Mouse (Mus musculus) limb, embryonic 11.5 days (tissue): ENCODE measurements around the gene Tmem108. TPM values are rescaled to one million over a fixed set of nuclear protein-coding genes. Genes with fewer than 3 reads are reported as not detected.

ENCODE experiments used
- ATAC-seq: fragments of 200-750 bp; cut with Nextera tagmentation; 2 replicates; pipeline ENCODE4 v1.8.0; 2017; ENCODE audit warnings: low read depth; ENCODE audit not compliant: insufficient number of reproducible peaks, low FRiP score, low TSS enrichment
- DNase-seq: peaks from one replicate; pipeline ENCODE4 v3.0.0-alpha.2; 2015; ENCODE audit warnings: low spot score
- H3K27ac ChIP-seq: fragments of 300-500 bp; sonication (generic); replicated peaks from 2 replicates; pipeline ENCODE4 v1.5.1; 2014; ENCODE audit warnings: low read depth, mild to moderate bottlenecking, low read length
- H3K27me3 ChIP-seq: fragments of 300-500 bp; sonication (generic); 2 replicates; pipeline ENCODE4 v1.6.1; 2014; ENCODE audit warnings: mild to moderate bottlenecking, low read length, mixed read lengths; ENCODE audit not compliant: control insufficient read depth, insufficient read depth
- H3K36me3 ChIP-seq: fragments of 300-500 bp; sonication (generic); 2 replicates; pipeline ENCODE4 v1.6.1; 2014; ENCODE audit warnings: mild to moderate bottlenecking, low read length, moderate library complexity, mixed read lengths; ENCODE audit not compliant: control insufficient read depth, insufficient read depth
- H3K4me1 ChIP-seq: fragments of 300-500 bp; sonication (generic); 2 replicates; pipeline ENCODE4 v1.6.1; 2014; ENCODE audit warnings: low read length, mixed read lengths; ENCODE audit not compliant: control insufficient read depth, insufficient read depth
- H3K4me2 ChIP-seq: fragments of 300-500 bp; sonication (generic); 2 replicates; pipeline ENCODE4 v1.6.1; 2014; ENCODE audit warnings: low read depth, mild to moderate bottlenecking, moderate library complexity; ENCODE audit not compliant: severe bottlenecking
- H3K4me3 ChIP-seq: fragments of 300-500 bp; sonication (generic); 2 replicates; pipeline ENCODE4 v1.5.1; 2014; ENCODE audit warnings: low read depth, low read length
- H3K9ac ChIP-seq: fragments of 300-500 bp; sonication (generic); 2 replicates; pipeline ENCODE4 v1.6.1; 2014; ENCODE audit warnings: mild to moderate bottlenecking, low read length
- H3K9me3 ChIP-seq: fragments of 300-500 bp; sonication (generic); 2 replicates; pipeline ENCODE4 v1.6.1; 2016; ENCODE audit warnings: low read length; ENCODE audit not compliant: control insufficient read depth
- WGBS: fragments of 180-500 bp; shearing (Covaris S2); extraction: QIAGEN DNeasy Blood & Tissue Kit; methylation state at CpG from one replicate; pipeline ENCODE4 v1.1.7; 2014; 5-methylcytosine and 5-hydroxymethylcytosine counted together
- polyA plus RNA-seq: library from polyadenylated mRNA; unstranded; fragments of >200 nt; fragmentation: Nextera tagmentation; extraction: Ambion mirVana; gene quantifications from 2 replicates; pipeline ENCODE4 v1.2.1, GENCODE M21; 2014

Tmem108 gene
- 11.9 and 12.9 TPM in 2 replicates for polyA plus RNA-seq

GRCm38 (mm10) chr9:103761647-103762084, at the start of gene Tmem108:
Gene Tmem108, minus strand, starts transcription at chr9:103761837.
- Histone ChIP-seq H3K4me2 (peak within 1 kb of the TSS; percentile 92), H3K36me3 (no peaks in the 10 kb centered on the region), H3K4me1 (0 out of 2 replicates have a peak, but pooled peaks cover 2% of the 10 kb centered on the region), H3K9ac (peak within 1 kb of the TSS; percentile 67), H3K27me3 (peaks cover 14% of the 10 kb centered on the region; the same call in 1 of the 2 replicates), H3K9me3 (no peaks in the 10 kb centered on the region), H3K4me3 (peak within 1 kb of the TSS; percentile 65), H3K27ac (no peak within 1 kb of the TSS)
- under 1% methylated on average over 42 of the region's 51 CpGs for WGBS
- DNase-seq, result peak; percentile 92
- ATAC-seq, result peak; percentile 96

- Histone ChIP-seq H3K4me3 (no peak overlapping the region), H3K36me3 (no peaks in the 10 kb centered on the region), H3K9ac (no peak overlapping the region), H3K27ac (no peak overlapping the region), H3K4me1 (no peaks in the 10 kb centered on the region), H3K27me3 (no peaks in the 10 kb centered on the region), H3K9me3 (no peaks in the 10 kb centered on the region), H3K4me2 (no peak overlapping the region)
- 77% methylated on average over 1 of the region's 1 CpGs for WGBS
- no peak for DNase-seq
- no peak for ATAC-seq
Measured at GRCm38 (mm10) chr9:103789029-103789428, 27.4 kb upstream of the Tmem108 start.

- no peaks in the 10 kb centered on the region for H3K27me3 ChIP-seq
- H3K36me3 ChIP-seq, result no peaks in the 10 kb centered on the region
- no peak overlapping the region for H3K4me3 ChIP-seq
- DNase-seq (no peak), ATAC-seq (no peak)
- no peaks in the 10 kb centered on the region for H3K9me3 ChIP-seq
- no peak overlapping the region for H3K4me2 ChIP-seq
- H3K9ac ChIP-seq, result no peak overlapping the region
- no peaks in the 10 kb centered on the region for H3K4me1 ChIP-seq
- H3K27ac ChIP-seq, result no peak overlapping the region
- 97% methylated on average over 4 of the region's 4 CpGs for WGBS
Measured at GRCm38 (mm10) chr9:103784156-103784555, 22.5 kb upstream of the Tmem108 start.

GRCm38 (mm10) chr9:103783276-103783675, 21.6 kb upstream of the Tmem108 start:
- DNase-seq (no peak), ATAC-seq (no peak)
- no peaks in the 10 kb centered on the region for H3K4me1 ChIP-seq
- H3K36me3 ChIP-seq, result no peaks in the 10 kb centered on the region
- 70% methylated on average over 16 of the region's 16 CpGs for WGBS
- no peak overlapping the region for H3K27ac ChIP-seq
- H3K27me3 ChIP-seq, result no peaks in the 10 kb centered on the region
- H3K4me2 ChIP-seq, result no peak overlapping the region
- H3K9ac ChIP-seq, result no peak overlapping the region
- H3K9me3 ChIP-seq, result no peaks in the 10 kb centered on the region
- no peak overlapping the region for H3K4me3 ChIP-seq

- Histone ChIP-seq H3K9me3 (no peaks in the 10 kb centered on the region), H3K9ac (no peak overlapping the region), H3K4me2 (no peak overlapping the region), H3K27me3 (no peaks in the 10 kb centered on the region), H3K4me1 (no peaks in the 10 kb centered on the region), H3K4me3 (no peak overlapping the region), H3K27ac (no peak overlapping the region), H3K36me3 (no peaks in the 10 kb centered on the region)
- ATAC-seq (no peak), DNase-seq (no peak)
- 81% methylated on average over 7 of the region's 7 CpGs for WGBS
Measured at GRCm38 (mm10) chr9:103782306-103782705, 20.7 kb upstream of the Tmem108 start.

DNA sequence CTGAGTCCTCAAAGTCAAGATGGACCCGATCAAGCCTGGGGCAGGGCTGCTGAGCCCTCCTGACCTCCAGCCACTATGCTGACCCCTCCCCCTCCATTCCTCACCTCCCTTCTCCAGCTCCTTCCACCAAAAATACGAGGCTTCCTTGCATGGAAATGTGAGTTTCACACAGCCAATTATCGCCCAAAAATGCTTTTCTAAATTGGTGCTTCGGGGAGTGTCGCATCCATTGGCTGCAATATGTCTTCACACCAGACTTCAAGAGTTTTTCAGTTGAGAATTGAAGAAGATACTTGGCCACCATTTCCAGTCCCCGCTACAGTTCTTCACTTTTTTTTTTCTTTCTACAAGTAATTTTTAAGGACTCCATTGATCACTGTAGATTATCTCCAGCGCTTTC, 19.8 kb upstream of the Tmem108 start:
- no peak overlapping the region for H3K27ac ChIP-seq
- no peak overlapping the region for H3K9ac ChIP-seq
- H3K4me2 ChIP-seq, result no peak overlapping the region
- 80% methylated on average over 7 of the region's 7 CpGs for WGBS
- no peak overlapping the region for H3K4me3 ChIP-seq
- ATAC-seq (no peak), DNase-seq (no peak)
- no peaks in the 10 kb centered on the region for H3K36me3 ChIP-seq
- H3K9me3 ChIP-seq, result no peaks in the 10 kb centered on the region
- no peaks in the 10 kb centered on the region for H3K27me3 ChIP-seq
- no peaks in the 10 kb centered on the region for H3K4me1 ChIP-seq

- Histone ChIP-seq H3K4me2 (no peak overlapping the region), H3K4me1 (no peaks in the 10 kb centered on the region), H3K27ac (no peak overlapping the region), H3K9ac (no peak overlapping the region), H3K27me3 (no peaks in the 10 kb centered on the region), H3K4me3 (no peak overlapping the region), H3K9me3 (no peaks in the 10 kb centered on the region), H3K36me3 (no peaks in the 10 kb centered on the region)
- no peak for DNase-seq
- ATAC-seq, result no peak
- WGBS, result 89% methylated on average over 4 of the region's 4 CpGs
Measured at GRCm38 (mm10) chr9:103780598-103780997, 19.0 kb upstream of the Tmem108 start.

DNA sequence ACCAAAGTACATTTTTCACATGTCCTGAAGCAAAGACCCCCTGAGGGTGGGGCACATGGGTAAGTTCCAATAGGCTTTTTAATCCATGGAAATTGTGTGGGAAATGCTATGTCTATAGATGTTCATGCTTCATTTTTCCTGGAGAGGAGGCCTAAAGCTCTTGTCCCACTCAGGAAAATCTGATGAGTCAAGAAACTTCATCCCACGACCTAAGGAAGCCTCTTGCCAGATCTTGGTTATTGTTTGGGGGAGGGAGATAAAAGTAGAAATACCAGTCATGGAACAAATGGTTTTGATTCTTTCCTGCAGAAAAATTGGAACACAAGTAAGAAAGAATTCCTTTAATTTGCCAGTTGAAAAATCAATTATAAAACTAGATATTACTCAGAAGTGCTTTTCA, 16.5 kb upstream of the Tmem108 start:
- 65% methylated on average over 1 of the region's 1 CpGs for WGBS
- Histone ChIP-seq H3K27ac (no peak overlapping the region), H3K4me2 (no peak overlapping the region), H3K9ac (no peak overlapping the region), H3K4me1 (no peaks in the 10 kb centered on the region), H3K36me3 (no peaks in the 10 kb centered on the region), H3K4me3 (no peak overlapping the region), H3K27me3 (no peaks in the 10 kb centered on the region), H3K9me3 (no peaks in the 10 kb centered on the region)
- ATAC-seq (no peak), DNase-seq (no peak)

- Histone ChIP-seq H3K4me1 (0 out of 2 replicates have a peak, but pooled peaks cover 2% of the 10 kb centered on the region), H3K9me3 (no peaks in the 10 kb centered on the region), H3K36me3 (no peaks in the 10 kb centered on the region), H3K27ac (no peak overlapping the region), H3K4me3 (peak overlapping the region; percentile 65), H3K27me3 (peaks cover 14% of the 10 kb centered on the region; the same call in 1 of the 2 replicates), H3K9ac (peak overlapping the region; percentile 67), H3K4me2 (peak overlapping the region; percentile 92)
- DNase-seq, result no peak
- peak; percentile 23; the same call in 1 of the 2 replicates for ATAC-seq
- under 1% methylated on average over 29 of the region's 30 CpGs for WGBS
Measured at GRCm38 (mm10) chr9:103761151-103761571, 476 bp downstream of the Tmem108 start.
